Mouse (Mus musculus): ENCODE data around the gene Trim31. TPM values are rescaled to one million over a fixed set of nuclear protein-coding genes. Genes with fewer than 3 reads are reported as not detected.

Trim31 gene
- polyA plus RNA-seq, 1 experiment from 2014 or later: not detected

GRCm38 (mm10) chr17:36923491-36923890 lies 25.6 kb downstream of the Trim31 start:
- 50% methylated on average over 4 of the region's 4 CpGs for WGBS

GRCm38 (mm10) chr17:36927496-36928120 lies 29.7 kb downstream of the Trim31 start:
- ATAC-seq (ENCODE audit: extremely low read depth, insufficient number of reproducible peaks, low FRiP score, low TSS enrichment): no peak

More at GRCm38 (mm10) chr17:36923491-36923890, 25.6 kb downstream of the Trim31 start:
- ATAC-seq (ENCODE audit: extremely low read depth, insufficient number of reproducible peaks, low FRiP score, low TSS enrichment): no peak
- no peak overlapping the region for H3K9ac ChIP-seq
- H3K4me2 ChIP-seq: no peak overlapping the region
- no peaks in the 10 kb centered on the region for H3K9me3 ChIP-seq
- no peaks in the 10 kb centered on the region for H3K36me3 ChIP-seq
- no peak overlapping the region for H3K27ac ChIP-seq (replicated peaks)
- peaks cover 18% of the 10 kb centered on the region; the same call in 1 of the 2 replicates for H3K27me3 ChIP-seq (replicated peaks)
- H3K4me3 ChIP-seq: no peak overlapping the region
- H3K4me1 ChIP-seq: no peaks in the 10 kb centered on the region

GRCm38 (mm10) chr17:36929236-36929932 lies 31.5 kb downstream of the Trim31 start:
- WGBS: 60% methylated on average over 12 of the region's 12 CpGs
- Histone ChIP-seq H3K27me3 (replicated peaks) (0 out of 2 replicates have a peak, but pooled peaks cover 12% of the 10 kb centered on the region), H3K36me3 (no peaks in the 10 kb centered on the region), H3K4me3 (no peak overlapping the region), H3K27ac (replicated peaks) (no peak overlapping the region), H3K4me2 (no peak overlapping the region), H3K9ac (no peak overlapping the region), H3K9me3 (no peaks in the 10 kb centered on the region), H3K4me1 (peaks cover 10% of the 10 kb centered on the region)
- no peak for ATAC-seq (ENCODE audit: extremely low read depth, insufficient number of reproducible peaks, low FRiP score, low TSS enrichment)

More at GRCm38 (mm10) chr17:36927496-36928120, 29.7 kb downstream of the Trim31 start:
- no peak overlapping the region for H3K4me2 ChIP-seq
- peaks cover 10% of the 10 kb centered on the region for H3K4me1 ChIP-seq
- no peak overlapping the region for H3K4me3 ChIP-seq
- 0 out of 2 replicates have a peak, but pooled peaks cover 8% of the 10 kb centered on the region for H3K27me3 ChIP-seq (replicated peaks)
- no peak overlapping the region for H3K27ac ChIP-seq (replicated peaks)
- H3K36me3 ChIP-seq: no peaks in the 10 kb centered on the region
- H3K9me3 ChIP-seq: no peaks in the 10 kb centered on the region
- WGBS: 33% methylated on average over 10 of the region's 10 CpGs
- H3K9ac ChIP-seq: no peak overlapping the region

- Histone ChIP-seq H3K36me3 (no peaks in the 10 kb centered on the region), H3K9ac (no peak overlapping the region), H3K4me1 (peaks cover 10% of the 10 kb centered on the region), H3K4me2 (no peak overlapping the region), H3K27ac (replicated peaks) (no peak overlapping the region), H3K9me3 (no peaks in the 10 kb centered on the region), H3K4me3 (no peak overlapping the region), H3K27me3 (replicated peaks) (0 out of 2 replicates have a peak, but pooled peaks cover 12% of the 10 kb centered on the region)
- ATAC-seq (ENCODE audit: extremely low read depth, insufficient number of reproducible peaks, low FRiP score, low TSS enrichment): no peak
- 61% methylated on average over 6 of the region's 6 CpGs for WGBS
These were observed 32.3 kb downstream of the Trim31 start for GRCm38 (mm10) chr17:36930233-36930632.

GRCm38 (mm10) chr17:36931130-36931529 lies 33.2 kb downstream of the Trim31 start:
- Histone ChIP-seq H3K36me3 (no peaks in the 10 kb centered on the region), H3K9ac (no peak overlapping the region), H3K4me2 (no peak overlapping the region), H3K27me3 (replicated peaks) (peaks cover 15% of the 10 kb centered on the region), H3K27ac (replicated peaks) (no peak overlapping the region), H3K9me3 (no peaks in the 10 kb centered on the region), H3K4me3 (no peak overlapping the region), H3K4me1 (peaks cover 10% of the 10 kb centered on the region)
- WGBS: 66% methylated on average over 4 of the region's 4 CpGs
- no peak for ATAC-seq (ENCODE audit: extremely low read depth, insufficient number of reproducible peaks, low FRiP score, low TSS enrichment)

DNA sequence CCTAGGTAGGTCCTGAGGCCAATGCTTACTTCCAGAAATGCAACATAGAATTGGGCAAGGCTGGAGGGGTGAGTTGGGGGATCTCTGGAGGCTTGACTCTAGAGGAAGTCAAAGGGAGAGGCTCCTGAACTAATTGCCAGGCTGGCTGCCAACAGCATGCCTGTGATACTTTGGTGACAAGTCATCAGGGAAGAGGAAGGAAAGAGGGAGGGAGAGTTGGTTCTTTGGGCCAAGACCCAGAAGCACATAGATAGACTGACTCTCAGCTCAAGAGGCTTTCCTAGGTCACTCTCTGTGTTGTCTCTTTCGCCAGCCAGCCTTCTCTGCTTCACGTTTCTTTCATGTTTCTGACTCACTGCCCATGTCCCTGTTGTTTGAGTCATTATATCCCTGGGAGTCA lies 33.9 kb downstream of the Trim31 start:
- Histone ChIP-seq H3K27ac (replicated peaks) (no peak overlapping the region), H3K36me3 (no peaks in the 10 kb centered on the region), H3K4me3 (no peak overlapping the region), H3K4me2 (no peak overlapping the region), H3K9me3 (no peaks in the 10 kb centered on the region), H3K9ac (no peak overlapping the region), H3K4me1 (peaks cover 10% of the 10 kb centered on the region), H3K27me3 (replicated peaks) (peaks cover 16% of the 10 kb centered on the region)
- no peak for ATAC-seq (ENCODE audit: extremely low read depth, insufficient number of reproducible peaks, low FRiP score, low TSS enrichment)
- WGBS: 36% methylated on average over 2 of the region's 2 CpGs

DNA sequence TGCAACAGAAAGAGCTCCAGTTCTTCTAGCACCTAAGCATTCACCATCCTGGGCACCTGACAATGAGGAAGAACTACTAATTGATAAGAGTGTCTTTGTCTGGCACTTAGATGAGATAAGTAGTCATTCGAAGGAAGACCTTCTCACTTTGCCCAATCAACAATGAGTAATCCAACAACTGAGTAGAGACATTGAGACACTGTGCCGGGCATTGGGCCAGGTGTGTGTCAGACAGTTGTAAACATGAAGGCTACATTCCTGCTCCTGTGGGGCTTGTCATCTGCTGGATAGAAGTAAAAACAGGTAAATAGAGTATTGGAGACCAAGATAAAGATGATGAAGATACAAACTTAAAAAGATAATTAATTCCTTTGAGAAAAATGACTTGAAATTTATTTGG lies 40.1 kb downstream of the Trim31 start:
- Histone ChIP-seq H3K27ac (replicated peaks) (no peak overlapping the region), H3K9ac (no peak overlapping the region), H3K4me3 (no peak overlapping the region), H3K4me2 (no peak overlapping the region), H3K4me1 (peaks cover 8% of the 10 kb centered on the region), H3K27me3 (replicated peaks) (peaks cover 65% of the 10 kb centered on the region), H3K9me3 (no peaks in the 10 kb centered on the region), H3K36me3 (no peaks in the 10 kb centered on the region)
- ATAC-seq (ENCODE audit: extremely low read depth, insufficient number of reproducible peaks, low FRiP score, low TSS enrichment): no peak
- WGBS: 58% methylated on average over 2 of the region's 2 CpGs

GRCm38 (mm10) chr17:36942391-36942790 lies 44.5 kb downstream of the Trim31 start:
- peaks cover 15% of the 10 kb centered on the region for H3K4me1 ChIP-seq
- no peaks in the 10 kb centered on the region for H3K36me3 ChIP-seq
- peaks cover 92% of the 10 kb centered on the region for H3K27me3 ChIP-seq (replicated peaks)
- ATAC-seq (ENCODE audit: extremely low read depth, insufficient number of reproducible peaks, low FRiP score, low TSS enrichment): no peak
- H3K9me3 ChIP-seq: no peaks in the 10 kb centered on the region
- WGBS: 48% methylated on average over 10 of the region's 10 CpGs
- H3K9ac ChIP-seq: no peak overlapping the region
- peak overlapping the region; percentile 69 for H3K4me2 ChIP-seq
- H3K27ac ChIP-seq (replicated peaks): no peak overlapping the region
- peak overlapping the region; percentile 52 for H3K4me3 ChIP-seq

DNA sequence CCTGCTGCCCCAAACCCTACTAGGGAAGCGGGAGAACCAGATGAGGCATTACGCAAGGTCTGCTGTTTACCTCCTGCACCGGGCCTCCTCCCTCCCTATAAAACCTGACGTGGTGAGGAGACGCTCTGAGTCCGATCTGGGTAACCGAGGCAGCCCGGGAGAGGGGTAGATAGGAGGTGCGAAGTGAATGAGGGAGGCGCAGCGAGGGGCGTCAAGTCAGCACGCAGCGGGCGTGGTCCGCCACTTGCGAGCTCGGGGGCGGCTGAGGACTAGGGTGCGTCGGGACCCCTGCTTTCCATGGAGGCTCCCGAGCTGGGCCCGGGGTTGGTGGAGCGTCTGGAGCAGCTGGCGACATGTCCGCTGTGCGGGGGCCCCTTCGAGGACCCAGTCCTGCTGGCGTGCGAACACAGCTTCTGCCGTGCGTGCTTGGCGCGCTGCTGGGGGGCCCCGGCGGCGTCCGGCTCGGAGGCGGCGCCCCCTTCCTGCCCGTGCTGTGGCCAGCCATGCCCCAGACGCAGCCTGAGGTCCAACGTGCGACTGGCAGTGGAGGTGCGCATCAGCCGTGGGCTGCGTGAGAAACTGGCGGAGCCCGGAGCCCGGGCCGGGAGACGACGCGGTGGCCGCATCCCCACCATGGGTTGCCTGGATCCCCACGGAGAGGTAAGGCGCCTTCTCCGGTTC lies 45.0 kb downstream of the Trim31 start, which contains the start of gene Rnf39:
Gene Rnf39, plus strand, starts transcription at position 128 of the 681 bp plus-strand sequence.
- H3K9ac ChIP-seq: peak within 1 kb of the TSS; percentile 65
- no peak for ATAC-seq (ENCODE audit: extremely low read depth, insufficient number of reproducible peaks, low FRiP score, low TSS enrichment)
- no peaks in the 10 kb centered on the region for H3K36me3 ChIP-seq
- peaks cover 87% of the 10 kb centered on the region for H3K27me3 ChIP-seq (replicated peaks)
- peaks cover 20% of the 10 kb centered on the region for H3K4me1 ChIP-seq
- peak within 1 kb of the TSS; percentile 69 for H3K4me2 ChIP-seq
- H3K4me3 ChIP-seq: peak within 1 kb of the TSS; percentile 52
- H3K27ac ChIP-seq (replicated peaks): no peak within 1 kb of the TSS
- WGBS: 3% methylated on average over 59 of the region's 59 CpGs
- no peaks in the 10 kb centered on the region for H3K9me3 ChIP-seq

GRCm38 (mm10) chr17:36943691-36944090 lies 45.8 kb downstream of the Trim31 start:
- Histone ChIP-seq H3K27me3 (replicated peaks) (peaks cover 88% of the 10 kb centered on the region), H3K9me3 (no peaks in the 10 kb centered on the region), H3K4me2 (peak overlapping the region; percentile 69; the same call in 1 of the 2 replicates), H3K27ac (replicated peaks) (no peak overlapping the region), H3K4me1 (peaks cover 20% of the 10 kb centered on the region), H3K36me3 (peaks cover 5% of the 10 kb centered on the region), H3K4me3 (no peak overlapping the region; the same call in 1 of the 2 replicates), H3K9ac (no peak overlapping the region)
- no peak for ATAC-seq (ENCODE audit: extremely low read depth, insufficient number of reproducible peaks, low FRiP score, low TSS enrichment)
- 13% methylated on average over 5 of the region's 5 CpGs for WGBS

DNA sequence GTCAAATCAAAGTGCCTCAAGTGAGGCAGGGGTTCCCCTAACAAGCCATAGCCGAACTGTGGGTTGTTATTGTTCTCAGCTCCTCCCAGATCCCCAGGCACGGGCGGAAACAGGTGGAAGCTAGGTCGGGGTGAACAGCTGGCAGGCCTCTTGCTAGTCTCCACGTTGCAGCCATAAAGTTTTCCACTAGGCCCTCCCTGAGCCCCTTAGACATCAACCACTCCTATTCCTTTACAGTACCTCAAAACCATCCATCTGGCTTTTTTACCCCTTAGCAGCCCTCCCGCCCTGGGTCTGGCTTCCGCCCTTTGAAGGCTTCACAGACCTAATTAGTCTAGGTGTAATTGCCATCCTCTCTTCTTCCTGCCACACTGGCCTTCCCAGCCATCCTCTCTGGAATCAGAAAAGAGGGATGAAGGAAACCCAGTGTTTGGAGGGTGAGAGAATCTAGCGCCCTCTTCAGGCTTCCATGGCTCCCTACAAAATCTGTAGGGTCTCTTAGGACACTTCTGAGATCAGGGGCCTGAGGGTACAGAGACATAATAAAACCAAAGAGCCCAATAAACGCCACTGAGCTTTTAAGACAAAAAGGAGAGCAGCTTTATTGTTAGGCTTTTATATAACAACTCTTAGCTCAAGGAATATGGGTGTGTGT lies 46.3 kb downstream of the Trim31 start:
- no peak overlapping the region for H3K4me2 ChIP-seq
- no peak overlapping the region for H3K27ac ChIP-seq (replicated peaks)
- H3K4me3 ChIP-seq: no peak overlapping the region
- peaks cover 11% of the 10 kb centered on the region for H3K36me3 ChIP-seq
- no peak for ATAC-seq (ENCODE audit: extremely low read depth, insufficient number of reproducible peaks, low FRiP score, low TSS enrichment)
- H3K4me1 ChIP-seq: peaks cover 20% of the 10 kb centered on the region
- H3K27me3 ChIP-seq (replicated peaks): peaks cover 83% of the 10 kb centered on the region
- no peak overlapping the region for H3K9ac ChIP-seq
- 26% methylated on average over 9 of the region's 9 CpGs for WGBS
- no peaks in the 10 kb centered on the region for H3K9me3 ChIP-seq
